12 mouse cellular contexts compared by ENCODE assay signal in genomic region chr14:14640023-14640441, GRCm38 (mm10).
DNase-seq lines count a peak whose midpoint lies in the region; ATAC-seq and TF ChIP-seq lines count a peak whose summit lies in the region.
"Had no signal": no experiment of that assay in that cellular context is flagged by ENCODE, and none has a peak within 500 bp of the region (broad histone marks: within the 10 kb centered on the region; RNA-seq: fewer than 3 reads in every experiment).

No protein-coding gene starts in this region.

- no peak overlapping the region for H3K4me2 ChIP-seq in heart, embryonic 12.5 days
- no peak overlapping the region for H3K4me2 ChIP-seq in lung, postnatal 0 days (replicated peaks; ENCODE audit: low read depth, low read length)
- no peak overlapping the region for H3K4me2 ChIP-seq in hindbrain, embryonic 16.5 days (ENCODE audit: low read length)
- H3K4me2 ChIP-seq in midbrain, embryonic 15.5 days, result no peak overlapping the region
- H3K4me2 ChIP-seq: hindbrain, embryonic 13.5 days; liver, embryonic 15.5 days had no signal

- H3K4me3 ChIP-seq in heart, embryonic 12.5 days, result no peak overlapping the region
- H3K4me3 ChIP-seq in lung, postnatal 0 days (ENCODE audit: low read depth, low read length), result no peak overlapping the region
- H3K4me3 ChIP-seq in hindbrain, embryonic 16.5 days (ENCODE audit: low read length), result no peak overlapping the region
- H3K4me3 ChIP-seq in midbrain, embryonic 15.5 days, result no peak overlapping the region
- H3K4me3 ChIP-seq: hindbrain, embryonic 13.5 days; liver, embryonic 15.5 days had no signal

- H3K9ac ChIP-seq in heart, embryonic 12.5 days, result no peak overlapping the region
- H3K9ac ChIP-seq in lung, postnatal 0 days (replicated peaks; ENCODE audit: low read depth), result no peak overlapping the region
- H3K9ac ChIP-seq in hindbrain, embryonic 16.5 days (ENCODE audit: low read depth, low read length), result no peak overlapping the region
- H3K9ac ChIP-seq in midbrain, embryonic 15.5 days, result no peak overlapping the region
- H3K9ac ChIP-seq: hindbrain, embryonic 13.5 days; liver, embryonic 15.5 days had no signal

- no peak for ATAC-seq in heart, embryonic 12.5 days (ENCODE audit: insufficient number of reproducible peaks, low FRiP score)
- no peak for ATAC-seq in lung, postnatal 0 days
- no peak for ATAC-seq in hindbrain, embryonic 16.5 days
- ATAC-seq in midbrain, embryonic 15.5 days (replicated peaks), result no peak

- H3K27ac ChIP-seq in heart, embryonic 12.5 days (ENCODE audit: poor library complexity, severe bottlenecking), result no peak overlapping the region
- no peak overlapping the region for H3K27ac ChIP-seq in lung, postnatal 0 days (ENCODE audit: low read length)
- no peak overlapping the region for H3K27ac ChIP-seq in hindbrain, embryonic 16.5 days (ENCODE audit: low read depth, low read length)
- H3K27ac ChIP-seq in midbrain, embryonic 15.5 days, result no peak overlapping the region
- H3K27ac ChIP-seq: hindbrain, embryonic 13.5 days; liver, embryonic 15.5 days had no signal

- H3K4me1 ChIP-seq in heart, embryonic 12.5 days (replicated peaks), result no peaks in the 10 kb centered on the region
- H3K4me1 ChIP-seq in lung, postnatal 0 days (ENCODE audit: insufficient read depth, low read depth, low read length), result no peaks in the 10 kb centered on the region
- no peaks in the 10 kb centered on the region for H3K4me1 ChIP-seq in hindbrain, embryonic 16.5 days (ENCODE audit: control insufficient read depth, insufficient read depth, low read depth, low read length)
- H3K4me1 ChIP-seq in midbrain, embryonic 15.5 days, result no peaks in the 10 kb centered on the region
- H3K4me1 ChIP-seq: hindbrain, embryonic 13.5 days; liver, embryonic 15.5 days had no signal

- 49% methylated on average over 3 of the region's 3 CpGs for WGBS in heart, embryonic 12.5 days
- WGBS in lung, postnatal 0 days, result 52% methylated on average over 3 of the region's 3 CpGs
- 23% methylated on average over 3 of the region's 3 CpGs for WGBS in large intestine, adult 2 months
- WGBS in hindbrain, embryonic 16.5 days, result 48% methylated on average over 3 of the region's 3 CpGs
- WGBS in midbrain, embryonic 15.5 days, result 39% methylated on average over 3 of the region's 3 CpGs

- peak; percentile 8 to 22 for DNase-seq in heart, adult 18-20 months
- DNase-seq in lung, postnatal 25 days (ENCODE audit: low spot score), result peak; percentile 31
- DNase-seq in lung, postnatal 0 days (ENCODE audit: low spot score), result no peak
- DNase-seq in large intestine, adult 2 months (ENCODE audit: low read depth, low spot score), result peak; percentile 53
- no peak for DNase-seq in spleen, postnatal 10 days (ENCODE audit: low spot score in 2 of 2)
- DNase-seq: gastrocnemius, postnatal 10 days; retina, postnatal 1 day had no signal

- H3K36me3 ChIP-seq in heart, embryonic 12.5 days, result no peaks in the 10 kb centered on the region
- H3K36me3 ChIP-seq in lung, postnatal 0 days (ENCODE audit: insufficient read depth, low read length), result no peaks in the 10 kb centered on the region
- no peaks in the 10 kb centered on the region for H3K36me3 ChIP-seq in hindbrain, embryonic 16.5 days (ENCODE audit: control insufficient read depth, insufficient read depth, low read length)
- H3K36me3 ChIP-seq in midbrain, embryonic 15.5 days (replicated peaks), result no peaks in the 10 kb centered on the region
- H3K36me3 ChIP-seq: hindbrain, embryonic 13.5 days; liver, embryonic 15.5 days had no signal

- no peaks in the 10 kb centered on the region for H3K9me3 ChIP-seq in heart, embryonic 12.5 days (replicated peaks)
- H3K9me3 ChIP-seq in lung, postnatal 0 days (ENCODE audit: low read length), result no peaks in the 10 kb centered on the region
- H3K9me3 ChIP-seq in hindbrain, embryonic 16.5 days (ENCODE audit: control insufficient read depth, low read length), result no peaks in the 10 kb centered on the region
- no peaks in the 10 kb centered on the region for H3K9me3 ChIP-seq in midbrain, embryonic 15.5 days
- H3K9me3 ChIP-seq: hindbrain, embryonic 13.5 days; liver, embryonic 15.5 days had no signal

- no peaks in the 10 kb centered on the region for H3K27me3 ChIP-seq in heart, embryonic 12.5 days (replicated peaks)
- H3K27me3 ChIP-seq in lung, postnatal 0 days (replicated peaks; ENCODE audit: insufficient read depth, low read length), result no peaks in the 10 kb centered on the region
- no peaks in the 10 kb centered on the region for H3K27me3 ChIP-seq in hindbrain, embryonic 16.5 days (replicated peaks; ENCODE audit: control insufficient read depth, insufficient read depth, low read length)
- no peaks in the 10 kb centered on the region for H3K27me3 ChIP-seq in midbrain, embryonic 15.5 days (replicated peaks)
- H3K27me3 ChIP-seq: hindbrain, embryonic 13.5 days; liver, embryonic 15.5 days had no signal

- TF ChIP-seq CTCF in lung, postnatal 0 days (IDR thresholded peaks at IDR 0.05), result no peak

- TF ChIP-seq EP300 in lung, postnatal 0 days (IDR thresholded peaks at IDR 0.05), result no peak

Comparison
In these comparisons a context has a peak if more than half of its experiments do, and no peak if none do; other contexts are left out.
1. DNase-seq: peak in heart, adult 18-20 months (2 of 2), lung, postnatal 25 days (single experiment) and large intestine, adult 2 months (single experiment); none in lung, postnatal 0 days (single experiment) and spleen, postnatal 10 days (0 of 2).